Mouse (Mus musculus) lung, adult 2 months (tissue): ENCODE results near the gene Qpctl.

Experiments used
- CTCF ChIP-seq: fragments of 200-500 bp; IDR thresholded peaks from 2 replicates; pipeline ENCODE4 v1.5.1; 2011; ENCODE audit warnings: mild to moderate bottlenecking, low read length, control low read depth; ENCODE audit not compliant: insufficient read depth
- POLR2A ChIP-seq: fragments of 200-500 bp; IDR thresholded peaks from 2 replicates; pipeline ENCODE4 v1.6.1; 2011; ENCODE audit warnings: low read depth, mild to moderate bottlenecking, control low read depth, low read length, borderline replicate concordance; ENCODE audit errors: extremely low read depth

DNA sequence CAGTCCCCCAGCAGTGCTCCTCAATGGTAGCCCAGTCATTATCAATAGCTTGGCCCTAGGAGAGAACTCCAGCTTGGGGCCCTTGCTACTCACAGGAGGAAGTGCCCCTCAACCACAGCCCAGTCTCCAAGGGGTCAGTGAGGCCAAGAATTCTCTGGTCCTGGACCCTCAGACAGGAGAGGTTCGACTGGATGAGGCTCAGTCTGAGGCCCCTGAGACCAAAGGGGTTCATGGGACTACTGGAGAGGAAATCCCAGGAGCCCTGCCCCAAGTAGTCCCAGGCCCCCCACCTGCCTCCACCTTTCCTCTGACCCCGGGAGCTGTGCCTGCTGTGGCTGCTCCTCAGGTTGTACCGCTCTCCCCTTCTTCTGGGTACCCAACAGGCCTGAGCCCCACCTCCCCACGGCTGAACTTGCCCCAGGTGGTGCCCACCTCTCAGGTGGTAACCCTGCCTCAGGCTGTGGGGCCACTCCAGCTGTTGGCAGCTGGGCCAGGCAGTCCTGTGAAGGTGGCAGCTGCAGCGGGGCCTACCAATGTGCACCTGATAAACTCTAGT lies 52.6 kb downstream of the Qpctl start:
- TF ChIP-seq POLR2A: no peak
- no peak for TF ChIP-seq CTCF
